Mouse (Mus musculus) spleen, embryonic (tissue): ENCODE measurements around the gene Hip1.

ENCODE experiments used
- CTCF ChIA-PET: fragments of 350-600 bp; sonication (Branson Sonifier 250); formaldehyde crosslinking; loops from one replicate; lab custom pipeline; 2022; lab: Charles Lee

Hip1 gene

GRCm38 (mm10) chr5:135494183-135494910, 50.6 kb downstream of the Hip1 start:
- CTCF ChIA-PET: interaction anchor here (0.6 to 1.1 kb wide), 2 partner anchors 94 to 159 kb away, joined by 3 to 4 read pairs; no protein-coding TSS in a partner anchor

GRCm38 (mm10) chr5:135493095-135493494, 51.8 kb downstream of the Hip1 start:
- CTCF ChIA-PET: interaction anchor here (0.7 kb wide), 1 partner anchor 79 kb away, joined by 3 read pairs; no protein-coding TSS in a partner anchor

GRCm38 (mm10) chr5:135492126-135492525, 52.8 kb downstream of the Hip1 start:
- CTCF ChIA-PET: interaction anchor here (0.6 kb wide), 1 partner anchor 210 kb away, joined by 5 read pairs; no protein-coding TSS in a partner anchor

- CTCF ChIA-PET: interaction anchor here (0.6 kb wide), 1 partner anchor 59 kb away, joined by 4 read pairs; no protein-coding TSS in a partner anchor
Measured at GRCm38 (mm10) chr5:135489695-135490294, 55.1 kb downstream of the Hip1 start.

- CTCF ChIA-PET: interaction anchor here (0.6 to 0.9 kb wide), 2 partner anchors 13 to 58 kb away, joined by 4 read pairs; no protein-coding TSS in a partner anchor
Measured at GRCm38 (mm10) chr5:135488881-135489694, 55.8 kb downstream of the Hip1 start.

- CTCF ChIA-PET: interaction anchor here (0.7 to 0.9 kb wide), 2 partner anchors 14 to 35 kb away, joined by 4 to 5 read pairs; no protein-coding TSS in a partner anchor
Measured at GRCm38 (mm10) chr5:135488222-135488880, 56.6 kb downstream of the Hip1 start.

- CTCF ChIA-PET: no interaction called here
Measured at GRCm38 (mm10) chr5:135485289-135485688, 59.6 kb downstream of the Hip1 start.

- CTCF ChIA-PET: interaction anchor here (0.7 to 1.3 kb wide), 2 partner anchors 12 to 147 kb away, joined by 3 read pairs; no protein-coding TSS in a partner anchor
Measured at GRCm38 (mm10) chr5:135483865-135484264, 61.1 kb downstream of the Hip1 start.

- CTCF ChIA-PET: no interaction called here
Measured at GRCm38 (mm10) chr5:135478877-135479600, 65.9 kb downstream of the Hip1 start.

GRCm38 (mm10) chr5:135476199-135476598, 68.7 kb downstream of the Hip1 start:
- CTCF ChIA-PET: no interaction called here

- CTCF ChIA-PET: interaction anchor here (1.4 kb wide), 1 partner anchor 11 kb away, joined by 3 read pairs; no protein-coding TSS in a partner anchor
Measured at GRCm38 (mm10) chr5:135472405-135472804, 72.5 kb downstream of the Hip1 start.

GRCm38 (mm10) chr5:135471747-135472146, 73.2 kb downstream of the Hip1 start:
- CTCF ChIA-PET: interaction anchor here (1.4 kb wide), 1 partner anchor 12 kb away, joined by 3 read pairs; no protein-coding TSS in a partner anchor

- CTCF ChIA-PET: no interaction called here
Measured at GRCm38 (mm10) chr5:135468280-135468679, 76.6 kb downstream of the Hip1 start.

GRCm38 (mm10) chr5:135465833-135466291, 79.1 kb downstream of the Hip1 start:
- CTCF ChIA-PET: no interaction called here

GRCm38 (mm10) chr5:135463380-135463779, 81.5 kb downstream of the Hip1 start:
- CTCF ChIA-PET: no interaction called here

GRCm38 (mm10) chr5:135460833-135461173, 84.1 kb downstream of the Hip1 start:
- CTCF ChIA-PET: no interaction called here

- CTCF ChIA-PET: no interaction called here
Measured at GRCm38 (mm10) chr5:135460152-135460832, 84.6 kb downstream of the Hip1 start.

- CTCF ChIA-PET: no interaction called here
Measured at GRCm38 (mm10) chr5:135459486-135459885, 85.4 kb downstream of the Hip1 start.

- CTCF ChIA-PET: no interaction called here
Measured at GRCm38 (mm10) chr5:135457961-135458360, 87.0 kb downstream of the Hip1 start.

- CTCF ChIA-PET: no interaction called here
Measured at GRCm38 (mm10) chr5:135456515-135456914, 88.4 kb downstream of the Hip1 start.
